Mouse (Mus musculus) hindbrain, embryonic 14.5 days (tissue): ENCODE results near the gene Hs6st2. TPM values are rescaled to one million over a fixed set of nuclear protein-coding genes. Genes with fewer than 3 reads are reported as not detected.

Experiments used
- polyA plus RNA-seq: library from polyadenylated mRNA; unstranded; fragments of >200 nt; fragmentation: Nextera tagmentation; extraction: Ambion mirVana; gene quantifications from 2 replicates; pipeline ENCODE4 v1.2.1, GENCODE M21; 2014

Gene Hs6st2
- polyA plus RNA-seq, 1 experiment from 2014 or later = 43.7 TPM

Other genes starting within 250 kb of the Hs6st2 start
- gene Usp26, start 119.4 kb upstream of the Hs6st2 start, polyA plus RNA-seq = not detected in 2 replicates